Mouse (Mus musculus) heart, adult 9 months (tissue): ENCODE results near the gene 4833427G06Rik.

Experiments
- DNase-seq, 2 experiments: peaks; one replicate each; pipeline ENCODE4 v3.0.0; 2022; ENCODE audit warnings: low spot score in 2 of 2

4833427G06Rik gene

GRCm38 (mm10) chr9:51068202-51068601 is 33.7 kb downstream of the 4833427G06Rik start:
- no peak for DNase-seq

- DNase-seq, result no peak
Observed at GRCm38 (mm10) chr9:51060601-51061000, 41.3 kb downstream of the 4833427G06Rik start, which contains the start of gene Btg4. Gene Btg4 (plus strand): TSS chr9:51060901.

- DNase-seq, result peak in 1 of 2 experiments; percentile 13
Observed at GRCm38 (mm10) chr9:51058951-51059521, 42.8 kb downstream of the 4833427G06Rik start.

GRCm38 (mm10) chr9:51056360-51057324 is 45.2 kb downstream of the 4833427G06Rik start:
- DNase-seq, result peak; percentile 36 to 43

- no peak for DNase-seq
Observed at GRCm38 (mm10) chr9:51052180-51052579, 49.7 kb downstream of the 4833427G06Rik start.

- no peak for DNase-seq
Observed at GRCm38 (mm10) chr9:51042136-51042535, 59.7 kb downstream of the 4833427G06Rik start.

GRCm38 (mm10) chr9:51041491-51041980 is 60.3 kb downstream of the 4833427G06Rik start:
- no peak for DNase-seq

GRCm38 (mm10) chr9:51032785-51033529 is 68.9 kb downstream of the 4833427G06Rik start:
- DNase-seq, result no peak

- DNase-seq, result no peak
Observed at GRCm38 (mm10) chr9:51032291-51032690, 69.6 kb downstream of the 4833427G06Rik start.

GRCm38 (mm10) chr9:51031603-51032002 is 70.3 kb downstream of the 4833427G06Rik start:
- DNase-seq, result no peak
